Mouse (Mus musculus): ENCODE data around the gene Pdilt. TPM values are rescaled to one million over a fixed set of nuclear protein-coding genes. Genes with fewer than 3 reads are reported as not detected.
"Not testable (repeated sequence)": the region's sequence is repeated elsewhere in the genome, so short reads cannot be mapped to it uniquely, and the experiment has no call there.

Gene Pdilt
- not detected in 2 replicates for polyA plus RNA-seq (2015; fragmentation: Nextera tagmentation; extraction: Ambion mirVana)

- no peak for DNase-seq (ENCODE audit: low spot score)
Measured at GRCm38 (mm10) chr7:119523389-119523788, at the start of gene Pdilt. TSS of gene Pdilt (minus strand) at chr7:119523489.

GRCm38 (mm10) chr7:119562476-119562875, 39.2 kb upstream of the Pdilt start:
- DNase-seq (ENCODE audit: low spot score): not testable (repeated sequence)

DNA sequence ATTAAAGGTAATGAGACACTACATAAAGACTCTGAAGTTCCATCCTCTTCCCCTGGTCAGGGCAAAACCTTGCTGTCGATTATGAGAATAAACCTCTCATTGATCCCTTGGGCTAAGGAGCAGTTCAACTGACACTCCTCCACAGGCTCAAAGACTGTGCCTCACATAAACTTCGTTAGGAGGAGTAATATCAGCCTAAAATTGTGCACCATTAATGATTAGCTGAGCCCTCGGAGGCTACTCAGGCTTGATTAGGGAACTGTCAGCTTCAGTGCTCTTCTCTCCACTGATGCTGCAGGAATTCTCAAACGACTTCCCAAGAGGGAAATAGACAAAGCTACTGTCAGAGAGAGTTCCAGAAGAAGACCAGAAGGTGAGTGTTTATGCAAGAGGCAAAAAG, 38.2 kb upstream of the Pdilt start:
- no peak for DNase-seq (ENCODE audit: low spot score)

- no peak for DNase-seq (ENCODE audit: low spot score)
Measured at GRCm38 (mm10) chr7:119560452-119560835, 37.2 kb upstream of the Pdilt start.

GRCm38 (mm10) chr7:119559789-119560451, 36.6 kb upstream of the Pdilt start:
- DNase-seq (ENCODE audit: low spot score): no peak

- no peak for DNase-seq (ENCODE audit: low spot score)
Measured at GRCm38 (mm10) chr7:119554040-119554439, 30.8 kb upstream of the Pdilt start, which contains the start of gene Acsm2. TSS of gene Acsm2 (plus strand) at chr7:119554340.

DNA sequence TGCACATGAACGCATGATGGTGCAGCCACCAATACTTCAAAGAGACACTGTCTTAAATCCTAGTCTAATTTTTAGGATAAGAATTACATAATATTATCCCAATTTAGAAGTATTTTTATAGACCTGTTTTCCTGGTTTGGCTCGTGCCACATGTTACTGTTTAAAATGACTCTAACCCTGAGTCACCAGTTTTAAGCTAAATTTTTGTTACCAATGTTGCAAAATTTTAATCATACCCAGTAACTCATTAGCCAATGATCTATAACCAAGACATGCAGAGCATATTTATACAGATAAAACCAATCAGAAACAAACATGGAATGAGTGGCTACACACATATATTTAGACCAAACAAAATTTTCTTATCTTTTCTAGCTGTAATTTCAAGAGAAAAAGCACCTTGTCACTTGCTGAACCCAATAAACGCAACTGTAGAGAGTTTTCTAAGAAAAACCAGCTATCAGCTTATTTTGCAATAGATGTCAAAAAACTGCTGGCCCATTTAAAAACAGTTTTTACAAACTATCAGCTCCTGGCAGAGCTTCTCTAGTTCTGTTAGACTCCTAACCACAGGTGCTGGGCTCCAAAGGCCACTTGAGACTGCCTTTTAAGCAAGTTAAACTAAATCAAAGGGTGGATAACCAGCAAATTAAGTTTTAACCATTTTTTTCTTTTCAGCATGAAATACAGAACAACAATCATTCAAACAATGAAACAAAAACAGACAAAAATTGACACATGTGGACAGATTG, 27.4 kb upstream of the Pdilt start:
- no peak for DNase-seq (ENCODE audit: low spot score)

DNA sequence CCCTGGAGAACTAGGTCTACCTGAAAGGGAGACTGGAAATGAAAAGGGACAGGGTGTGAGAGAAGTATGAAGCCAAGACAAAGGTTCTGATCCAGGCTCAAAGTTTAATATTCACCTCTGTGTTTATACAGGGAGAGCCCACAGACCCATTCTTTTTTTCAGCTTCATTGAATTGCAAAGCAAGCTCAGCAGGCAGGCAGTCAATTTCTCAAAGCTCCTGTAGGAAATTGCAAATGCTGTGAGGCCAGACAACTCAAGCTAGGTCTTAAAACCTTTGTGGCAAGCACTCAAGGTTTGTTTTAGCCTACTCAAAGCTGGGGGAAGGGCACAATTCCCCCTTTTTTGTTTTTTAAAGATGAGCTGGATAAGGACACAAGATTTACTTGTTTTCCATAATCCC, 22.3 kb upstream of the Pdilt start:
- DNase-seq (ENCODE audit: low spot score): no peak

GRCm38 (mm10) chr7:119542445-119542844, 19.2 kb upstream of the Pdilt start:
- DNase-seq (ENCODE audit: low spot score): no peak

DNA sequence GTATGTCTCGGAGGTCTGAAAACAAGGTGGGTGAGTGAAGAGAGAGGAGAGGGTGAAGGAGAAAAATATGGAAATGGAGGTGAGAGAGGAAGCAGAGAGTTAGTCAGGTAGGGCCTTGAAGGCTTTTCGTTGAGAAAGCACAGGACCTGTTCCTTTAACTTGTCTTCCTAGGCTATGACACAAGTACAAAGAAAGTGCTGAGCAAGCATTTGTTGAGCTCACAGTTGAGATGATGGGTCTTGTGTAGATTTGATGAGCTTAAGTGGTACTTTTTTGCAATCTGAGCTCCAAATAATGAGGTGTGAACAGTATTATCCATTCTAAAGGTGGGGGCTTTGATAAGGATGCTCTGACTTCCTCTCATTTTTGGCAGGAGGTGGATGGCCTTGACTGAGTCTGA, 11.1 kb upstream of the Pdilt start:
- DNase-seq (ENCODE audit: low spot score): no peak

- DNase-seq (ENCODE audit: low spot score): no peak
Measured at GRCm38 (mm10) chr7:119532924-119533323, 9.6 kb upstream of the Pdilt start.

- DNase-seq (ENCODE audit: low spot score): no peak
Measured at GRCm38 (mm10) chr7:119528617-119529016, 5.3 kb upstream of the Pdilt start.

GRCm38 (mm10) chr7:119527548-119527947, 4.3 kb upstream of the Pdilt start:
- no peak for DNase-seq (ENCODE audit: low spot score)

- no peak for DNase-seq (ENCODE audit: low spot score)
Measured at GRCm38 (mm10) chr7:119527135-119527534, 3.8 kb upstream of the Pdilt start.

- DNase-seq (ENCODE audit: low spot score): no peak
Measured at GRCm38 (mm10) chr7:119526486-119526885, 3.2 kb upstream of the Pdilt start.

DNA sequence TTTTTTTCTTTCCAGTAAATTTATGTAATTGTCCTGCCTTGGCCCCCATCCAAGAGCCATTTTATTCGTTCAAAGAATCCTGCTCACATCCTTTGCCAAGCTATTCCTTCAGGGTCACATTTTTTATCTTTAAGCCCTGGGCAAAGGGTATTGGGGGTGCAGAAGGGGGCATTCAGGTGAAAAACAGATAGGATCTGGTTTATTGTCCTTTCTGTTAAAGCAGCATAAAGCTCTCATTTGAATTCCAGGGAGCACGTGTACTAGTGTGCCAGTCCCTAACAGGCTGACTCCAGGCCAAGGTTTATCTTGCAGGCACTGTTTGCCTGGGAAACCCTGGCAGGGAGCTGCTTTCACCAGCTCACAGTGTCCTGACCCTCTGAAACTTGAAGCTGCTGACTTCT, 2.6 kb upstream of the Pdilt start:
- no peak for DNase-seq (ENCODE audit: low spot score)

DNA sequence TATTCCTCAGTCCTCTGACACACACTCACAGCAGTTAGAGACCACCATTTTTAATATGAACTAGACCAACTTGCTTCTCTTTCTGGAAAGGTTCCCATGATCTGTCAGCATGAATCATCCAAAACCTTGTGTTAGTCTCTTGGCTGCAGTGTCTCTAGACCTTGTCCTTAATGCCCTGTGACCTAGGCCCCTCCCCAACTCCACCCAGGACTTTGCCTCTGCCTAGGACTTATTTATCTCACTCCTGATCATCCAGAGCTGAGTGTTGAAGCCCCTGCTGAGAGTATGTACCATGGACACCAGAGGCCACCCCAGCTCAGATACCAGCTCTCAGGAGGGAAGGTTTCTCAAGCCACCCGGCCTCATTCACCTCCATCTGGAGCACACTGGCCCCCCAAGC, 904 bp downstream of the Pdilt start:
- no peak for DNase-seq (ENCODE audit: low spot score)

- DNase-seq (ENCODE audit: low spot score): no peak
Measured at GRCm38 (mm10) chr7:119521816-119522215, 1.5 kb downstream of the Pdilt start.

- peak; percentile 19 for DNase-seq (ENCODE audit: low spot score)
Measured at GRCm38 (mm10) chr7:119519654-119520053, 3.6 kb downstream of the Pdilt start.

DNA sequence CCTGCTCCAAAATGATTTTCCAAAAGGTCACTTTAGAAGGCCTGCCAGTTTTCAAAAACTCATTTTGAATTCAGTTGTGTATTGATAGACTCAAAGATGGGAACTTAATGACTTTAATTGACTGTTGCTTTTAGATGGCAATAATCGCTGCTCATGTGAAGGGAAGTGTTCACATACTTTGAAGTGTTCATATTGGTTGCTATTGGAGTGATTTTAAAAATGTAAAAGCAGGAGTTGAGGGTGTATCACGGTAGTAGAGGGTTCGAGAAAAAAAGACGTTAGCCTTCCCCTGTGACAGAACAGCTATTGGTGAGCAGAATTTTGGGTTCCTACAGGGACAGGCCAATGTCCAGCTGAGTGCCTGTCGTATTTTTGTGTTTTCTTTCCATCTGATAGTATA, 4.1 kb downstream of the Pdilt start, which contains the start of gene Acsm5:
Acsm5 (plus strand) TSS at position 301 of the 400 bp plus-strand sequence.
- no peak for DNase-seq (ENCODE audit: low spot score)

DNA sequence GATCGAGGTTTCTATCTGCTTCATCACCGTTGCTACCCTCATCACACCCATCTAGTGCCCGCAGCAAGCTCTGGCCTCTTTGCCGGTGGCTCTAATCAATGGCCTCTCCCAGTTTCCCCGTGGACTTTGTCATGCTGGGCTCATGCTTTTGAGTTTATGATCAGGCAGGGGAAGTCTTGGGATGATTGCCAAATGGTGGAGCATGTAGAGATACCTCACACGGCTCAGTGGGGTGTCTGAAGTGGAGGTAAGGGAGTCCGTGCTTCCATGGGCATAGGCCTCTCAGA, 7.1 kb downstream of the Pdilt start:
- no peak for DNase-seq (ENCODE audit: low spot score)

DNA sequence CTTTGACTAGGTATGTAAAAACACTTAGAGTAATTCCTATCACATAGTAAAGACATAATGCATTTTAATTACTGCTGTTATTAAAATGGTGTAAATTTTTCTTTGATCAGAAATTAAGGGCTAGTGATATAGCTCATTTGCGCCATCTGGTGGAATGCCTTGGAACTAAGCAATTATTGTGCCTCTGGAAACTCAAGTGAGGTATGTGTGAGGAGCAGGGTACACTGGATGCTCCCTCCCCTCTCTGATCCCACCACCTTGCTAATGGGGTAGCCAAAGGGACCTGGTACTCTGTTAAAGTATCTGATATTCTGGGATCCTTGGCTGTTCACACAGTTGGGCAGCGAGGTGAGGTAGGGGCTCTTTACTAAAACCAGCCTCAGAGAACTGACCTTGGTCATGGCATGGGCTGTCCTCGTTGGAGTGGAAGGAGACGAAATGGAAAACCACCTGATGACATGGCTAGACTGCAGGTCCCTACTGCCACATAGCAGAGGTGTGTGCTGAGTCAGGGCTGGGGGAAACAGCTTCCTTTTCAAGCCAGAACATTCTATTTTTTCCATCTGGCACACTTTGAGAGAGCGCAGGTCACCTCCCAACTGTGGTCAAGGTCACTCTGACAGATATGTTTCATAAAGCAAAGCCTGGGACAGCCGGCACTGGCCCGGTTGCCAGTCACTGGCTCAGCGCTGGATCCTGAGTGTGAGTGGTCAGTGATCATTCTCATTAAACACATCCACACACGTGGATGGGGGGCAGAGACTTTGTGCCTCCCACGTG, 7.6 kb downstream of the Pdilt start:
- DNase-seq (ENCODE audit: low spot score): peak; percentile 9
